Mouse (Mus musculus): ENCODE measurements around the gene Gm21915. TPM values are rescaled to one million over a fixed set of nuclear protein-coding genes. Genes with fewer than 3 reads are reported as not detected.

The Gm21915 gene
- total RNA-seq, 2 experiments from 2014 or later, result not detected

DNA sequence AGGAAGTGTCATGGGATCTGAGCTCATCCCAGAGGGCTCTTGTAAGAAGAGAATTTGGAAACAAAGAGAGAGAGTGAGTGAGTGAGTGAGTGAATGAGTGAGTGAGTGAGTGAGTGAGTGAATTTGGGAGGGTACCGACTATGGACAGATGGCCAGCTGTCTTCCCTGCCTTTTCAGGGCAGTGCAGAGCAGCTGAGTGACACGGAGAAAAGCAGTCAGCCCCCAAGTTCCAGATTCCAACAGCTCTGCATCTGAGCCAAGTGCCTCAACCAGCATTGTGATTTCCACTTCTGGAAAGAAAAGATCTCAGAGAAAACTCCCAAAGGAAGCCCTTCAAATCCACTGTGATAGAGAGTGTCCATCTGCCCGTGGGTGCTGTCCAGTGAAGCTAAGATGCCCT, 39.2 kb downstream of the Gm21915 start:
- intact Hi-C loops (cut with DNase I), result no loop called here
- no peak for DNase-seq (ENCODE audit: low spot score)

DNA sequence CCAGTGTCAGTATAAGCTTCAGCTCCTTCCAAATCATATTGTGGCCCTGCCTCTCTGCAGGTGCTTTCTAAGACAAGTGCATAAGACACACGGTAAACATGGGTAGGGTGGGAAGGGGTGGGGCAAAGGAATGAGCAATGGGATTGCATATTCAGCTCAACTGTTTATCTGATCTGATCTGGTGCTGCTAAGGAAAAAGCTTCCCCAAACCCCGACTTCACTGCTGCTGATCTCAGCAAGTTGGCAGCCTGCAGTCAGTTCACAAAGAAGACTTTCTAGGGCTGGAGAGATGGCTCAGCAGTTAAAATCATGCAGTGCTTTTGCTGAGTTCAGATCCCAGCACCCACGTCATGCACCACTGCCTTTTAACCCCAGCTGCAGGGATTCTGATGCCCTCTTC, 39.6 kb downstream of the Gm21915 start:
- no peak for DNase-seq (ENCODE audit: low spot score)
- intact Hi-C loops (cut with DNase I), result no loop called here

DNA sequence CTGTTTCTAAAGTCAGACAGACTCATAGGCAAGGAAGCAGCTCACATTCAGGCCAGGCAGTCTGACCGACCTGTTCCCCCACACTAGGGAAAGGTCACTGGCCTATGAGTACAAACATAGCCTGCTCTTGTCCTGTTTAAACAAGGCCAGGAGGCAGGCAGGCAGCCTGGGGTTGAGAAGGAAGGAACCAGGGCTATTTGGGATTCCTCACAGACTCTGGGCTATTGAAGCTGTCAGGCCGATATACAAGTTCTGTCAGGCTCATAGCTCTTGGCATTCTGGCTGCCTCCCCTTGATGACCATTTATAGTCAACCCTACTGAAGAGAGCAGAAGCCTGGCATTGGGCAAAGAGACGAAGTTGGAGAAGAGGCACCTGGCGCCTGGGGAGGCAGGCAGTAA, 41.2 kb downstream of the Gm21915 start:
- DNase-seq (ENCODE audit: low spot score), result no peak
- intact Hi-C loops (cut with DNase I), result no loop called here

DNA sequence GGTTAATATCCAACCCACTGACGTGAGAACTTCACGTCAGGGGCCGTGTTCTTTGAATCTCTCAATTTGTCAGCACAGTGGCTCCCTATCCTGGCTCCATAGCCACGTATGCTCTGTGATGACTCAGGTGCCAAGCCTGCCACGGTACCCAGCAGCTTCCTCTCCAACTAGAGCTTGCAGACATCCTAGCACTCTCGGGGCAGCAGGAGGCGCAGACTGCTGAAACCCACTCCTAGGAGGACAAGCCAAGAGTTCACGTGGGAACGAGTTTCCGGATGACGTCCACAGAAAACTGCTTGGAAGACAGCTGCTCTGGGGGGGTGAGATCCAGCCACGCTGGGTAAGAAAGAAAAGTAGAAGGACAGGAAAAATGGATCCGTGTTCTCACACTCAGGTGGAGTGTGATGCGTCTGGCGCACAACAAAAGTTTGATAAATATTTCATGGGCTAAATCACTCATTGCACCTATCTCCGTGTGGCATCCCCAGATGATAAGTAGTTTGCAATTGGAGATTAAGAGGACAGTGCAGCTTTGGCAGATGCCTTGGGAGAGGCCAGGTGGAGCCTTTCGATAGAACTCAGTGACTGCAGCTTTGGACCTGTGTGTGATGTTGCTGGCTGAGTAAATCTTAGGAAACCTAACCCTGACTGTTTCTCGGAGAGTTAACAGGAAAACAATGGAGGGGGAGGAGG, 46.9 kb downstream of the Gm21915 start:
- intact Hi-C loops (cut with DNase I), result no loop called here
- no peak for DNase-seq (ENCODE audit: low spot score)

DNA sequence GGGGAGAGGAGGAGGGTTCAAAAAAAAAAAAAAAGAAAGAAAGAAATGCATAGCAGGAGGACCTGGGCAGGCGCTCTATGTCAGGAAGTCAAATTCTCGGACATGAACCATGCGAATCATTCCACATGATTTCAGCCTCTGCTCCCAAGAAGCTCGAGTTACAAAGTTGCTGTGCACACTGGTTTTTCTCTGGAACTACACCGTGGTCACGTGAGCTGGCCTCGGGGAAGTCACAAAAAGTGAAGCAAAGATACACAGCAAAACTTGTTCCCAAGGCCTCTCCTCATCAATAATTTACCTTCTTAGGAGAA, 47.4 kb downstream of the Gm21915 start:
- intact Hi-C loops (cut with DNase I), result no loop called here
- no peak for DNase-seq (ENCODE audit: low spot score)

Other genes starting within 250 kb of the Gm21915 start
- gene Gramd1b, start 139.2 kb upstream of the Gm21915 start, total RNA-seq (2021), result 10 to 100 TPM; 19.1 to 20.2 TPM
- 1 to 10 TPM; 3.4 to 7.0 TPM for gene Clmp, start 15.3 kb downstream of the Gm21915 start, total RNA-seq (2021)
- gene Hspa8, start 130.4 kb downstream of the Gm21915 start, total RNA-seq (2021), result 1,000 to 10,000 TPM; 1,172 to 1,478 TPM
- gene Bsx, start 203.5 kb downstream of the Gm21915 start, total RNA-seq (2021), result not detected